Comparison of ENCODE assay signal across 22 mouse cellular contexts in the genomic region with DNA sequence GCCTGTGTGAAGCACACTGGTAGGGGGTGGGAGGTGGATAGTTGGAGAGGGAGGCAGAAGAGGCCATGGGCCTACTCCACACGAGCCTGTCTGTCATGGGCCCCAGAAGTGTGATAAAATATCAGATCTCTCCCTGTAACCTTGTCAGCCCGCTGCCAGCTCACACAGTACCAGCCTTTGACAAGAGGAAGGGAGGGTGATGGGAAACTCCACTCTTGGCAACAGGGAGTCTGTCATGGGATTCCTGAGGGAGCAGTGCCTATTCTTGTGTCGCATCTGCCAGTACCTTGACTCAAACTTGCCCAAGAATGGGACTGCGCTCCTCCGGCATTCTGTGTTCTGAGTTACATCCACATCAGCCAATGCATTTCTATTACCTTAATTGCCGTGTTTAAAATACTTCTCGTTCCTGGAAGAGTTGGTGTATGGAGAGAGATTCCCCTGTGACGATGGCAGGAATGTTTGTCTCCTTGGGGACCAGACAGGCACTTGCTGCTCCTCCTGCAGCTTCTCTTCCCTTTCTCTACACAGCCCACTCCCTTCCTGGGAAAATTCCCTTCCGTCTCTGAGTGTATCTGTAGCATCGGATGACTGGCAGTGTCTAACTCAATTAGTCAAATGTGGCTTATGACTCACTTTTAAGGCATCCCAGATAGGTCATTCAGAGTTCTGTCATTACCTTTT. TPM values are rescaled to one million over a fixed set of nuclear protein-coding genes. Genes with fewer than 3 reads are reported as not detected.
"Had no signal": no experiment of that assay in that cellular context is flagged by ENCODE, and none has a peak within 500 bp of the region (broad histone marks: within the 10 kb centered on the region; RNA-seq: fewer than 3 reads in every experiment).

No protein-coding gene starts in this region.

- DNase-seq: kidney, postnatal 36 days; layer of hippocampus, adult 9-11 months; lung, adult 2 months; lung, postnatal 36 days; midbrain, embryonic 14.5 days; right cerebral cortex, postnatal 4 days; spleen, adult 18-20 months; thymus, adult 18-20 months; thymus, postnatal 14 days had no signal

- ATAC-seq: lung, postnatal 0 days had no signal

RNA-seq across cellular contexts. Expression of a gene that starts 28.1 kb away (rescaled TPM):
- total RNA-seq: layer of hippocampus, adult 18-20 months; layer of hippocampus, postnatal 36 days; left cerebral cortex, postnatal 36 days; megakaryocyte progenitor cell, adult 5-6 weeks; neutrophil, adult 5-6 weeks had no signal
- polyA plus RNA-seq: kidney, postnatal 0 days; limb, embryonic 13.5 days; liver, embryonic 11.5 days; liver, embryonic 15.5 days; lung, adult 2 months; lung, postnatal 0 days; midbrain, embryonic 14.5 days; myocyte; neural tube, embryonic 12.5 days; stomach, embryonic 14.5 days had no signal
